Mouse (Mus musculus): ENCODE measurements around the gene Fgd6.

The Fgd6 gene

GRCm38 (mm10) chr10:94140227-94140931 is 104.6 kb downstream of the Fgd6 start:
- no peak for DNase-seq

- DNase-seq = no peak
Observed at GRCm38 (mm10) chr10:94142427-94142826, 106.6 kb downstream of the Fgd6 start.

GRCm38 (mm10) chr10:94144581-94144980 is 108.8 kb downstream of the Fgd6 start:
- DNase-seq = no peak

- no peak for DNase-seq
Observed at GRCm38 (mm10) chr10:94147391-94147755, 111.6 kb downstream of the Fgd6 start.

GRCm38 (mm10) chr10:94147756-94148531 is 112.1 kb downstream of the Fgd6 start, which contains the start of gene Nr2c1:
Gene Nr2c1 (plus strand): TSS chr10:94148023.
- peak; percentile 94 for DNase-seq

DNA sequence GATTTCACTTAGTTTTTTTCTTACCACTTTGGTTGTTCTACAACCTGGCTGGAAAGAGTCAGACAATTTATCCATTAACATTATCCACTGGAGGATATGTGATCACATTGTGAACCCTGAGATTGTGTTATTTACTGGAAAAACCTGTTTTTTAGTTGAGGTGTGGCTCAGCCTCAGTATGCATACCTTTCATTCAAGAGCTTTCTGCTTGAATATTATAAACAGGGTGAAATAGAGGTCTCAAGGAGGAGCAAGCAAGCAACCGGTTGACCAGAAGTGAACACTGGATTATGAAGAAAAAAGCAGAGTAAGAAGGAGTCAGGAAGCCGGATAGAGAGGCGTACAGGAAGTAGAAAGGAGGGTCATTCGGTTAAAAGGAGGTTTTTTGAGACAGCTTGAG is 115.7 kb downstream of the Fgd6 start:
- no peak for DNase-seq

DNA sequence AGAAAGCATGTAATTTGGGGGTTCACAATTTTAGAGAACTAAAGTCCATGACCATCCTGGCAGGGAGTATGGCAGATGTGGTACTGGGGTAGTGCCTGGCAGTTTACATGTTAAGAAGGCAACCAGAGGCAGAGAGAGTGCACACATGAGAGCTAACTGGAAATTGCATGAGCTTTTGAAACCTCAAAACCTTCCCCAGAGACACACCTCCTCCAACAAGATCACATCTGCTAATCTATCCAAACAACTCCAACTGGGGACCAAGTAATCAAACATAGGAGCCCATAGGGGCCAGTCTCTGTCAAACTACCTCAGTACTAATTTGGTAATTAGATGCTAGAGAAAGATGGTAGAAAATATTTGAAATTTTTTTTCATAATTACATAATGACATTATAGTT is 118.0 kb downstream of the Fgd6 start:
- no peak for DNase-seq

- DNase-seq = no peak
Observed at GRCm38 (mm10) chr10:94158962-94159361, 123.2 kb downstream of the Fgd6 start.

- DNase-seq = no peak
Observed at GRCm38 (mm10) chr10:94159406-94159805, 123.6 kb downstream of the Fgd6 start.

GRCm38 (mm10) chr10:94161051-94161765 is 125.4 kb downstream of the Fgd6 start:
- DNase-seq = no peak

- DNase-seq = no peak
Observed at GRCm38 (mm10) chr10:94162031-94162430, 126.2 kb downstream of the Fgd6 start.

DNA sequence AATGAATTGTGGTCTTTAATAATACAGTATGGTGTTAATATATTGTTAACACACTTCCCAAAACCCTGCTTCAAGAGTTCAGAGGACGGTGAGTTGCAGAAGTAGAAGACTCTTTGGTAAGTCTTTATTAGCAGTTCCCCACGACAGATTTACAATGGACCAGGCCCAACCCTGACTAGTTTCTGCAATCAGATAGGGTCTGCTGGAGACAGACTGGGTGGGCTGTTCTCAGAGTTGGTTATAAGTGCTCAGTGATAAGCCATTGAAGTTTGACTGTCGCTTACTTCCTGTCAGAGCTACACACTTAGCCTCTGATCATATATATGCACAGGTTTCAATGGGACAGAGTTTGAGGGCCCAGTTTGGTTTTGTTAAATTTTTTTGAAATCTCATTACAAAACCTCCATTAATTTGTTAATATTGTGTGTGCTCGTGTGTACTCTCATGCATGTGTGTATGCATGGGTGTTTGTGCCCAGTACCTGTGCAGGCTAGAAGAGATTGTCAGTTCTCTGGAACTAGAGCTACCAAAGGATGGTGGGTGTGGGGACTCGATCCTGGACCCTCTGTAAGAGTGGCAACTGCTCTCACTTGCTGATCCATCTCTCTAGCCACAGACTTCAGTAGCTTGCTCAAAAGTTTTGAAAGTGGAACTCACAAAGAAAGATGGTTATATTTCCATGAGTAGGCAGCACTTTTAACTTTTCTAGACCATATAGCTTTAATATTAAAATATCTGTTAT is 128.5 kb downstream of the Fgd6 start:
- no peak for DNase-seq

GRCm38 (mm10) chr10:94165426-94165825 is 129.6 kb downstream of the Fgd6 start:
- DNase-seq = no peak

DNA sequence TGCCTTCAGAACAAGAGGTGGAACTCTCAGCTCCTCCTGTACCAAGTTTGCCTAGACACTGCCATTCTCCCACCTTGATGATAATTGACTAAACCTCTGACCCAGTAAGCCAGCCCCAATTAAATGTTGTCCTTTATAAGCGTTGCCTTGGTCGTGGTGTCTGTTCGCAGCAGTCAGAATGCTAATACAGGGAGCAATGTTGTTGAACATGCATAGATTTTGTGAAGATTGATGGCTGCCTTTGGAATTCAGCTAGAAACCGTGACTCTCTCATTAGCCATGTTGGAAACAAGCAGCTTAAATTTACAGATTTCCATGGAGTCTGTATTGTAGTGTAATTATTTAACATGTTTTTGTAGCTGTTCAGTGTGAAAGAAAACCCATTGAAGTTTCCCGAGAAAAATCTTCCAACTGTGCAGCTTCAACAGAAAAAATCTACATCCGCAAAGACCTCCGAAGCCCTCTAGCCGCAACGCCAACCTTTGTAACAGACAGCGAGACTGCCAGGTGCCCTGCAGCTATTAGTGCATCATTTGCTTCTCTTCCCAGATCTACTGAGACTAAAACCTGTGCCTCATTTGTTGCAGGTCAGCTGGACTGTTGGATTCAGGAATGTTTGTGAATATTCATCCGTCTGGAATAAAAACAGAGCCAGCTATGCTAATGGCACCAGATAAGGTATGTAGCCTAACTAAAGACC is 131.4 kb downstream of the Fgd6 start:
- no peak for DNase-seq

DNA sequence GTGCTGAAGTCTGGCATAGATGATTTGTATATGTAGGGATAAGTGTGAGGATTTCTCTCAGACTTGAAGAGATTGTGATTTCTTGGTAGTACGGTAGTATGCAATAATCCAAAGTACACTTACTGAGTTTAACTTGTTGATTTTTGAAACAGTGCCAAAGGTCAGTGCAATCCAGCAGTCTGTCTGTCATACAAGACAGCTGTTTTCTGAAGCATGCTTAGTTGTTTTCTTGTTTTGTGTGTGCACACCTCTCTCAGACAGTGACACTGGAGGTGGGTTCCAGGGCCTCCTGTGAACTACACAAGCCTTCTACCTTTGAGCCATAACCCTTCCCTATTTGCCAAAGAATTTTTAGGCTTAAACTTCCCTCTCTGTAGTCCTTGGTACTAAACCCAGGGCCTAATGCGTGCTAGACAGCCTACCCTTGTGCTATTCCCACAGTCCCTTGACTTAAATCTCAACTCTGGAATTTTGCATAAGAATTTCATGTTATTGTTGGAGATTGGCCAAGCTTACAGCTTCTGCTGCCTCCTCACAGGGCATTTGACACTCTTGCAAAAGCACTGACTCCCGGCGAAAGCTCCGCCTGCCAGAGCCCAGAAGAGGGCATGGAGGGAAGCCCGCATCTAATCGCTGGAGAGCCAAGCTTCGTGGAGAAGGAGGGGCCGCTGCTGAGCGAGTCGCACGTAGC is 135.8 kb downstream of the Fgd6 start:
- no peak for DNase-seq

DNA sequence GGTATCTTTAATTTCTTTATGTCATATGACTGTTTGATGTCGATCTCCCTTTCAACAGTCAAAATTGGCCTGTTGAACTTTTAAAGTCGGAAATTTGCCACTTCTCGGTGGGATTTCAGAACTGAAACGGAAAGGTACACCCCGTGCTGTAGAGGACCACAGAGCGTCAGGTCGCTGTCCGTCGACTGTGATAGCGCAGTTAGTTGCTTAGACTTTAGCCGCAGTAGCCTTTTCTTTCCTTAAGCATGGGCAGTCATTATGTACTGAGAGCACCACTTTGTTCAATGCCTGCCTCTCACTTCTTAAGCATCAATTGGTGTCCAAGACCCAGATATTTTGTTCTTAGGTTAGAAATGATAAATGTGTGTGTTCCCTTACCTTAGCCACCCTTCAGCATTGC is 136.3 kb downstream of the Fgd6 start:
- no peak for DNase-seq

DNA sequence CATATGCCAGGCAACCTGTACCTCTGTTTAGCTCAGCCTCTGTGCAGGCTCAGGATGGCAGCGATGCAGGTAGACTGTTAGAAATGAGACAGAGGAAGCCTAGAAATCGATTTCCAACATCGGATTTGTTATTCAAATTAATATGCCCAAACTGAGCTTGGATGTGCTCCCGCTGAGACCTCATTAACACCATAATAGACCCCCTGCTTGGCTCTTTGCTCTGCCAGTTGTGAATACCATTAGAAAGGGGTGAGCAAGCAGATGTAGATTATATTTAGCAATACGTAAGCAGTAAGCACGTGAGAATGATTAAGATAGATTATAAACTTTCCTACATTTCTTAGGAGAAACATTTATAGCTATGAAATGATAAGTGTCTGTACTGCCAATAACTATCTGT is 136.9 kb downstream of the Fgd6 start:
- DNase-seq = no peak

GRCm38 (mm10) chr10:94174652-94175051 is 138.9 kb downstream of the Fgd6 start:
- no peak for DNase-seq

DNA sequence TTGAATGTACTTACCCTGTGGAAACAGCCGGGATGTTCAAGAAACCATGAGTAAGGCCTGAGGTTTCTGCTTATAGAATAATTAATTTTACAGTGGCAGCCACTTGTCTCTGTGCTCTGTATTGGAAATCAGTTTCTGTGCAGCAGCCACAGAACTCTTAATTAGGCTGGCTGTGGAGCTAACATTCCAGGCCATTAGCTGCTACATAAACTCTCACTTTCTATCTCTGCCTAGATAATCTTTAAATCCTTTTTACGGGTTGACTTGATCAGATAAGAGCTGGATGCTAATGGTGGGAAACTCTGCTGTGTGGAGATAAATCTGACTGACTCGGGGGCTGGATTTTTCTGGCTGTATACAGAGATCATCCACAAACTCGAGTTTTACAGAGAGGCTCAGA is 147.4 kb downstream of the Fgd6 start:
- no peak for DNase-seq

Measured in cerebellum, adult 9-10 months (tissue).